Mouse (Mus musculus) testis, adult 2 months (tissue): Measurements from ENCODE around the gene Gm9125. TPM values are rescaled to one million over a fixed set of nuclear protein-coding genes. Genes with fewer than 3 reads are reported as not detected.
"Not testable (repeated sequence)": the region's sequence is repeated elsewhere in the genome, so short reads cannot be mapped to it uniquely, and the experiment has no call there.

ENCODE experiments used
- H3K27ac ChIP-seq: fragments of 200-500 bp; 2 replicates; pipeline ENCODE4 v1.5.1; 2012; ENCODE audit warnings: low read depth, low read length; ENCODE audit not compliant: control insufficient read depth, insufficient read depth
- H3K27me3 ChIP-seq: fragments of 200-500 bp; 2 replicates; pipeline ENCODE4 v1.6.1; 2012; ENCODE audit warnings: mild to moderate bottlenecking, low read length, moderate library complexity; ENCODE audit not compliant: control insufficient read depth, insufficient read depth
- H3K36me3 ChIP-seq: fragments of 200-500 bp; 2 replicates; pipeline ENCODE4 v1.6.1; 2012; ENCODE audit warnings: mild to moderate bottlenecking, low read length; ENCODE audit not compliant: control insufficient read depth, insufficient read depth
- H3K4me1 ChIP-seq: fragments of 200-500 bp; 2 replicates; pipeline ENCODE4 v1.6.1; 2012; ENCODE audit warnings: low read length; ENCODE audit not compliant: control insufficient read depth, insufficient read depth
- H3K4me3 ChIP-seq: fragments of 200-500 bp; 2 replicates; pipeline ENCODE4 v1.5.1; 2012; ENCODE audit warnings: low read depth, mild to moderate bottlenecking, low read length, moderate library complexity, mixed read lengths; ENCODE audit not compliant: control insufficient read depth
- polyA plus RNA-seq: library from polyadenylated mRNA; depleted of rRNA; stranded (reverse); fragments of >200 nt; gene quantifications from 2 replicates; pipeline ENCODE4 v1.2.3, GENCODE M21; 2012; rRNA removed

The Gm9125 gene
- polyA plus RNA-seq, result not detected in 2 replicates

- H3K4me3 ChIP-seq, H3K27ac ChIP-seq, H3K4me1 ChIP-seq, H3K27me3 ChIP-seq, H3K36me3 ChIP-seq: not testable (repeated sequence)
These were observed at the start of gene Gm9125 for GRCm38 (mm10) chr3:94054785-94055184. Gene Gm9125 (minus strand): TSS chr3:94054885.

- not testable (repeated sequence) for H3K27ac ChIP-seq, H3K27me3 ChIP-seq, H3K4me3 ChIP-seq, H3K36me3 ChIP-seq, H3K4me1 ChIP-seq
These were observed 17.9 kb upstream of the Gm9125 start, which contains the start of gene Gm10697 for GRCm38 (mm10) chr3:94072544-94072943. Gene Gm10697 (minus strand): TSS chr3:94072644.

- not testable (repeated sequence) for H3K4me1 ChIP-seq, H3K27ac ChIP-seq, H3K27me3 ChIP-seq, H3K4me3 ChIP-seq, H3K36me3 ChIP-seq
These were observed 5.0 kb downstream of the Gm9125 start for GRCm38 (mm10) chr3:94049566-94050121.

- not testable (repeated sequence) for H3K27me3 ChIP-seq, H3K4me3 ChIP-seq, H3K27ac ChIP-seq, H3K36me3 ChIP-seq, H3K4me1 ChIP-seq
These were observed 16.4 kb downstream of the Gm9125 start for GRCm38 (mm10) chr3:94038241-94038640.

- H3K4me1 ChIP-seq, H3K36me3 ChIP-seq, H3K4me3 ChIP-seq, H3K27ac ChIP-seq, H3K27me3 ChIP-seq: not testable (repeated sequence)
These were observed 20.3 kb downstream of the Gm9125 start for GRCm38 (mm10) chr3:94034400-94034799.

Other genes with a start within 250 kb of the Gm9125 start
- not detected in 2 replicates for gene Tdpoz3, start 228.9 kb downstream of the Gm9125 start, polyA plus RNA-seq
- gene Gm9117, start 111.3 kb downstream of the Gm9125 start, polyA plus RNA-seq, result not detected in 2 replicates
- not detected in 2 replicates for gene Tdpoz5, start 93.6 kb downstream of the Gm9125 start, polyA plus RNA-seq
- not detected in 2 replicates for gene Gm10697, start 17.8 kb upstream of the Gm9125 start, polyA plus RNA-seq
- not detected in 2 replicates for gene Gm10696, start 123.3 kb upstream of the Gm9125 start, polyA plus RNA-seq
- 0.14 and 0.16 TPM in 2 replicates for gene Gm5286, start 141.8 kb upstream of the Gm9125 start, polyA plus RNA-seq
- not detected in 2 replicates for gene Gm4778, start 209.2 kb upstream of the Gm9125 start, polyA plus RNA-seq